Mouse (Mus musculus) MEL (cell line): ENCODE data around the gene Aqp11. TPM values are rescaled to one million over a fixed set of nuclear protein-coding genes. Genes with fewer than 3 reads are reported as not detected.

Experiments
- DNase-seq: peaks from one replicate; pipeline ENCODE4 v3.0.0; 2011; ENCODE audit warnings: low read depth, low spot score
- H3K27ac ChIP-seq: 2 replicates; pipeline ENCODE4 v1.5.1; 2012; ENCODE audit warnings: low read depth, mild to moderate bottlenecking, control low read depth, low read length, moderate library complexity; ENCODE audit not compliant: control insufficient read depth
- H3K27me3 ChIP-seq, 2 experiments: fragments of 150-350 bp in 1 of 2; sonication (generic) in 1 of 2; 2 replicates each; pipeline ENCODE4 v1.6.1; 2012; ENCODE audit warnings: low read length in 2 of 2, mild to moderate bottlenecking in 2 of 2, improper control_type of control experiment in 1 of 2, moderate library complexity in 1 of 2; ENCODE audit not compliant: insufficient read depth in 2 of 2, control insufficient read depth in 1 of 2
- H3K36me3 ChIP-seq, 2 experiments: 2 replicates each; pipeline ENCODE4 v1.6.1; 2012 to 2014; ENCODE audit warnings: low read length in 2 of 2, improper control_type of control experiment in 1 of 2, inconsistent platforms in 1 of 2, mild to moderate bottlenecking in 1 of 2; ENCODE audit not compliant: insufficient read depth in 2 of 2, control insufficient read depth in 1 of 2
- H3K4me1 ChIP-seq, 2 experiments: fragments of 150-350 bp in 1 of 2; sonication (generic) in 1 of 2; 2 replicates each; pipeline ENCODE4 v1.6.1; 2012; ENCODE audit warnings: low read length in 2 of 2, improper control_type of control experiment in 1 of 2, mild to moderate bottlenecking in 1 of 2; ENCODE audit not compliant: insufficient read depth in 2 of 2, control insufficient read depth in 1 of 2
- H3K4me3 ChIP-seq, 2 experiments: fragments of 150-350 bp in 1 of 2; sonication (generic) in 1 of 2; 2 replicates each; pipeline ENCODE4 v1.5.1; 2012; ENCODE audit warnings: low read depth in 2 of 2, low read length in 2 of 2, mild to moderate bottlenecking in 2 of 2, moderate library complexity in 2 of 2, control low read depth in 1 of 2, improper control_type of control experiment in 1 of 2; ENCODE audit not compliant: control insufficient read depth in 1 of 2, insufficient read depth in 1 of 2
- H3K79me2 ChIP-seq: 2 replicates; pipeline ENCODE4 v1.6.1; 2012; ENCODE audit warnings: mild to moderate bottlenecking, low read length, moderate library complexity; ENCODE audit not compliant: control insufficient read depth, poor library complexity, insufficient read depth
- H3K9ac ChIP-seq: 2 replicates; pipeline ENCODE4 v1.6.1; 2012; ENCODE audit warnings: low read depth, mild to moderate bottlenecking, control low read depth, low read length, moderate library complexity; ENCODE audit not compliant: control insufficient read depth, poor library complexity, severe bottlenecking
- H3K9me3 ChIP-seq: fragments of 150-350 bp; sonication (generic); replicated peaks from 2 replicates; pipeline ENCODE4 v1.6.1; 2012; ENCODE audit warnings: mild to moderate bottlenecking, low read length, improper control_type of control experiment, moderate library complexity; ENCODE audit not compliant: insufficient read depth
- CHD1 ChIP-seq: IDR thresholded peaks from 2 replicates; pipeline ENCODE4 v1.6.1; 2012; ENCODE audit warnings: low read depth, mild to moderate bottlenecking, inconsistent platforms, low read length, improper control_type of control experiment
- CTCF ChIP-seq, 3 experiments: IDR thresholded peaks in 2 of 3; conservative IDR thresholded peaks in 1 of 3; 2 replicates each; pipeline ENCODE4 v1.5.1; 2011 to 2012; ENCODE audit warnings: low read length in 3 of 3, low read depth in 2 of 3, mild to moderate bottlenecking in 2 of 3, improper control_type of control experiment in 1 of 3, inconsistent platforms in 1 of 3, mixed read lengths in 1 of 3, moderate library complexity in 1 of 3; ENCODE audit not compliant: control insufficient read depth in 1 of 3, insufficient read depth in 1 of 3, poor library complexity in 1 of 3, severe bottlenecking in 1 of 3
- E2F4 ChIP-seq: IDR thresholded peaks from 2 replicates; pipeline ENCODE4 v1.6.1; 2011; ENCODE audit warnings: low read depth, low read length, improper control_type of control experiment, borderline replicate concordance
- ELF1 ChIP-seq: IDR thresholded peaks from 2 replicates; pipeline ENCODE4 v1.6.1; 2014; ENCODE audit warnings: low read depth, mild to moderate bottlenecking, inconsistent platforms, low read length, improper control_type of control experiment, moderate library complexity
- ETS1 ChIP-seq: IDR thresholded peaks from 2 replicates; pipeline ENCODE4 v1.6.1; 2012; ENCODE audit warnings: low read depth, mild to moderate bottlenecking, inconsistent platforms, low read length, improper control_type of control experiment, moderate library complexity
- MEF2A ChIP-seq: IDR thresholded peaks from 2 replicates; pipeline ENCODE4 v1.6.1; 2014; ENCODE audit warnings: low read depth, mild to moderate bottlenecking, inconsistent platforms, low read length, improper control_type of control experiment; ENCODE audit not compliant: poor library complexity, insufficient replicate concordance, severe bottlenecking; ENCODE audit errors: extremely low read depth
- MXI1 ChIP-seq: IDR thresholded peaks from 2 replicates; pipeline ENCODE4 v1.6.1; 2011; ENCODE audit warnings: mild to moderate bottlenecking, low read depth, low read length, improper control_type of control experiment
- MYB ChIP-seq: IDR thresholded peaks from 2 replicates; pipeline ENCODE4 v1.6.1; 2011; ENCODE audit warnings: mild to moderate bottlenecking, low read depth, low read length, improper control_type of control experiment
- MYC ChIP-seq: IDR thresholded peaks from 2 replicates; pipeline ENCODE4 v1.6.1; 2011; ENCODE audit warnings: low read depth, mild to moderate bottlenecking, low read length, improper control_type of control experiment, moderate library complexity
- NRF1 ChIP-seq: IDR thresholded peaks from 2 replicates; pipeline ENCODE4 v1.6.1; 2014; ENCODE audit warnings: low read depth, mild to moderate bottlenecking, inconsistent platforms, low read length, improper control_type of control experiment, moderate library complexity; ENCODE audit not compliant: poor library complexity, insufficient read depth, severe bottlenecking
- POLR2A ChIP-seq, 2 experiments: IDR thresholded peaks; 2 replicates each; pipeline ENCODE4 v1.6.1; 2011 to 2012; ENCODE audit warnings: low read length in 2 of 2, mild to moderate bottlenecking in 2 of 2, control low read depth in 1 of 2, improper control_type of control experiment in 1 of 2, low read depth in 1 of 2, moderate library complexity in 1 of 2; ENCODE audit not compliant: control insufficient read depth in 1 of 2, insufficient read depth in 1 of 2, poor library complexity in 1 of 2
- RAD21 ChIP-seq: IDR thresholded peaks from 2 replicates; pipeline ENCODE4 v1.6.1; 2011; ENCODE audit warnings: mild to moderate bottlenecking, low read depth, low read length, improper control_type of control experiment
- SIN3A ChIP-seq: IDR thresholded peaks from 2 replicates; pipeline ENCODE4 v1.6.1; 2012; ENCODE audit warnings: low read length, improper control_type of control experiment, inconsistent platforms
- TCF12 ChIP-seq: IDR thresholded peaks from 2 replicates; pipeline ENCODE4 v1.6.1; 2014; ENCODE audit warnings: low read depth, mild to moderate bottlenecking, inconsistent platforms, low read length, improper control_type of control experiment, moderate library complexity
- UBTF ChIP-seq: IDR thresholded peaks from 2 replicates; pipeline ENCODE4 v1.6.1; 2012; ENCODE audit warnings: low read depth, mild to moderate bottlenecking, inconsistent platforms, low read length, improper control_type of control experiment, moderate library complexity, borderline replicate concordance; ENCODE audit not compliant: insufficient read depth
- USF1 ChIP-seq: IDR thresholded peaks from 2 replicates; pipeline ENCODE4 v1.6.1; 2014; ENCODE audit warnings: low read depth, mild to moderate bottlenecking, inconsistent platforms, low read length, improper control_type of control experiment, moderate library complexity
- ZMIZ1 ChIP-seq: IDR thresholded peaks from 2 replicates; pipeline ENCODE4 v1.6.1; 2012; ENCODE audit warnings: low read depth, mild to moderate bottlenecking, inconsistent platforms, low read length, improper control_type of control experiment, moderate library complexity
- ZNF384 ChIP-seq: IDR thresholded peaks from 2 replicates; pipeline ENCODE4 v1.6.1; 2012; ENCODE audit warnings: low read depth, mild to moderate bottlenecking, inconsistent platforms, low read length, improper control_type of control experiment
- polyA plus RNA-seq, 2 experiments: library from polyadenylated mRNA; stranded (reverse) in 1 of 2; unstranded in 1 of 2; fragments of >175 nt in 1 of 2; fragments of >200 nt in 1 of 2; gene quantifications; 2 replicates each; pipeline versions ENCODE4 v1.2.1 to v1.2.4; 2012; ENCODE audit warnings: low replicate concordance in 2 of 2, low read depth in 1 of 2; ENCODE audit not compliant: insufficient read length in 2 of 2, insufficient read depth in 1 of 2, missing spikeins in 1 of 2
- total RNA-seq: library from RNA; depleted of rRNA; stranded (reverse); fragments of 300-350 nt; gene quantifications from 2 replicates; pipeline ENCODE4 v1.2.3, GENCODE M21; 2012

Aqp11 gene
- total and polyA plus RNA-seq, 3 experiments, result 0.89 to 3.9 TPM; not detected in 1

- no peak overlapping the region for H3K4me3 ChIP-seq
- TF ChIP-seq E2F4 (no peak), MYB (no peak), USF1 (no peak), SIN3A (no peak), MEF2A (no peak), CHD1 (no peak), MYC (no peak), ETS1 (no peak), ZMIZ1 (no peak), TCF12 (no peak)
- H3K27me3 ChIP-seq, result no peaks in the 10 kb centered on the region
- no peak overlapping the region for H3K27ac ChIP-seq
- peaks cover 0 to 7% of the 10 kb centered on the region in 2 experiments; a peak in 3 of 4 replicates for H3K4me1 ChIP-seq
- no peak for DNase-seq
- no peaks in the 10 kb centered on the region for H3K36me3 ChIP-seq
- H3K9me3 ChIP-seq, result no peaks in the 10 kb centered on the region
- H3K9ac ChIP-seq, result no peak overlapping the region
- H3K79me2 ChIP-seq, result no peaks in the 10 kb centered on the region
These were observed 12.0 kb downstream of the Aqp11 start for GRCm38 (mm10) chr7:97726080-97726479.

GRCm38 (mm10) chr7:97725401-97725800 is 12.7 kb downstream of the Aqp11 start:
- Histone ChIP-seq H3K36me3 (no peaks in the 10 kb centered on the region), H3K79me2 (no peaks in the 10 kb centered on the region), H3K9me3 (no peaks in the 10 kb centered on the region), H3K9ac (no peak overlapping the region), H3K27ac (no peak overlapping the region), H3K4me1 (peaks cover 0 to 7% of the 10 kb centered on the region in 2 experiments; a peak in 3 of 4 replicates), H3K4me3 (no peak overlapping the region), H3K27me3 (no peaks in the 10 kb centered on the region)
- no peak for DNase-seq
- no peak for TF ChIP-seq NRF1
- TF ChIP-seq UBTF, result no peak
- no peak for TF ChIP-seq MXI1
- TF ChIP-seq ZNF384, result no peak
- no peak for TF ChIP-seq CTCF (IDR thresholded peaks at IDR 0.05 in 2 of 3, conservative IDR thresholded peaks at IDR 0.05 in 1 of 3; ENCODE audit: control insufficient read depth in 1 of 3, insufficient read depth in 1 of 3, low read depth in 2 of 3, low read length in 3 of 3, poor library complexity in 1 of 3, severe bottlenecking in 1 of 3)
- no peak for TF ChIP-seq RAD21
- no peak for TF ChIP-seq ELF1
- no peak for TF ChIP-seq POLR2A (IDR thresholded peaks at IDR 0.05; ENCODE audit: control insufficient read depth in 1 of 2, insufficient read depth in 1 of 2, low read depth in 1 of 2, low read length in 2 of 2, poor library complexity in 1 of 2)
- no peak for TF ChIP-seq CHD1
- TF ChIP-seq MYC, result no peak
- TF ChIP-seq USF1, result no peak
- TF ChIP-seq MEF2A, result no peak
